Mouse (Mus musculus): ENCODE measurements around the gene Sepsecs.

The Sepsecs gene

DNA sequence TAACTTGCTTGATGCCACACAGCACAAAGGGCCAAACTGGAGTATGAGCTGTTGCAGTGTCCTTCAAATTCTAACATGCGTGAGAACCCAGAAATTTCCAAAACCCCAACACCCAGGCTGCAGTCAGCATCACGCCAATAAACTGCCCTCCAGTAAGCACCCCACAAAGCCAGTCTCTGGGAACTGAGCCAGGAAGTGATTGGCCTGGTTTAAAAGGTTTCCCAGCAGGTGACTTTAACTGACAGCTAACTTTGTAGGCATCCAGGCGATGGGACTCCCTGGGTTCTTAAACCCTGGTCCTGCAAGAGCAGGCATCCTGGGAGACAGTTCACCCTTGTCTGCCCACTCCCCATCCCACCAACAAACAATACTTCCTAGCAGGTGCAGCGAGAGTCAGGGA is 59.2 kb downstream of the Sepsecs start:
- no peak for DNase-seq (ENCODE audit: low spot score)

- DNase-seq (ENCODE audit: low spot score), result no peak
Observed at GRCm38 (mm10) chr5:52609672-52610071, 59.8 kb downstream of the Sepsecs start.

DNA sequence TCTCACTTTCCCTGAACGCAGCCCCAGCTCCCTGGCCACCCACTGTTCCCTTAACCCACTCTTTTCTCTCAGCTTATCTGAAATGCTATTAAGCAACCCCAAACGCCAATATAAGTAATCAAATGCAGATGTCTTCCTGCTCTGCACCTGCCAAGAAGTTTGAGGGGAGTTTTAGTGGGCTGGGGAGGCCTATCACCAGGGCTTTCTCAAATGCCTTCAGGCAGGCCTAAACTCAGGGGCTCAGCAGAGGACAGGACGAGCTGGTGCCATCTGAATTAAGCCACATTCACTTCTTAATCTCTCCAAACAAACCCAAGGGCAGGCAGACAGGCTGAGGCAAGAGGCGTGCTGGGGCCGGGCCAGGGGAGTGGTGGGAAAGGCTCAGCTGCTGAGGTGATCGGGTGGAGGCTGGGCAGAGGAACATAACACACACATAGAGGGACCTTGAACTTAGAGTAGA is 64.9 kb downstream of the Sepsecs start:
- DNase-seq (ENCODE audit: low spot score), result no peak

DNA sequence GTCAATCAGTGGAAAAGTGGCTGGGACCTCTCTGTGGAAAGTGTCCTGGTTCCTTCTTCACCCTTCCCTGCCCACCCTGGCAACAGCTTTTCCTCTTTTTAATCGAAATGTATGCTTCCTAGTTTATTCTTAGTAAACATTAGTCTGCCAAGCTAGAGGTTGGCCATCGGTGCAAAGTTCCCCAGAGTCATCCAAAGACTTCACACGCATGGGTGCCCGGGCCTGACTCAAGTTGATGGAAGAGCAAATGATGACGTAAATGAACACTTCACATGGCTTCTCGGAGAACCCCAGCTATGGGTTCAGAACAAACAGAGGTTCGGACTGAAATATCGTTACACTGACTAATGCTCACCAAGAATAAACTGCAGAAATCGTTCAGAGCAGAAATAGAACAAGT is 78.9 kb downstream of the Sepsecs start:
- DNase-seq (ENCODE audit: low spot score), result no peak
